Mouse (Mus musculus): Measurements from ENCODE around the gene Mindy4.

DNA sequence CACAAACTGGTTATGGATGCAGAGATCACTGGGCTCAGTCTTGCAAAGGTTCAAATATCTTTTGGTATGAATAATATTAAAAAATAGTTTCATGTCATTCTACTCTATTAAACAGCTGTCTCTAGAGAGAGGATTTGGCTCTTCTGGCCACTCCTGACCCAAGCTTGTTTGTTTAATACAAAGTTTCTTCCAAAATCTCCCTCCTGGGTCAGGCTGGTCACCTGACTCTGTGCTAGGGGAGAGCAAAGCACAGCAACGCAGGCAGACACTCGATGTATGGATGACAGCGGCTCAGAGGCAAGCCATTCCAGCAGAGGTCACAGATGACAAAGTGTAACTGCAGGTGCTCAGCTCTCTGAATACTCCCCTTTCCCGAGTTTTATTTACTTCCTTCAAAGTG lies 11.6 kb upstream of the Mindy4 start:
- TF ChIP-seq CTCF (IDR thresholded peaks at IDR 0.05; ENCODE audit: low read depth) (no peak), EP300 (IDR thresholded peaks at IDR 0.05; ENCODE audit: low read depth) (no peak)
